Mouse (Mus musculus): ENCODE results near the gene Pipox.

- TF ChIP-seq TAL1 (IDR thresholded peaks at IDR 0.05; ENCODE audit: low read length) (no peak), GATA1 (IDR thresholded peaks at IDR 0.05; ENCODE audit: low read length) (no peak)
Measured at GRCm38 (mm10) chr11:77875269-77875668, 18.6 kb downstream of the Pipox start.
